Mouse (Mus musculus): ENCODE data around the gene Tln1. TPM values are rescaled to one million over a fixed set of nuclear protein-coding genes. Genes with fewer than 3 reads are reported as not detected.

Tln1 gene
- total RNA-seq, 2 experiments from 2014 or later, result 138 to 167 TPM

- ATAC-seq (replicated peaks; ENCODE audit: poor library complexity), result no peak
Measured at GRCm38 (mm10) chr4:43482591-43482990, 79.9 kb downstream of the Tln1 start.

- ATAC-seq (replicated peaks; ENCODE audit: poor library complexity), result peak; percentile 38
Measured at GRCm38 (mm10) chr4:43481894-43482456, 80.5 kb downstream of the Tln1 start.

Other genes with a start within 250 kb of the Tln1 start
- gene Rusc2, start 180.7 kb downstream of the Tln1 start, total RNA-seq (2015), result 0.32 and 0.44 TPM in 2 replicates
- 0.61 and 0.71 TPM in 2 replicates for gene Rusc2, start 180.7 kb downstream of the Tln1 start, total RNA-seq (2017)
- gene Fam166b, start 133.6 kb downstream of the Tln1 start, total RNA-seq (2015), result not detected in 2 replicates
- gene Fam166b, start 133.6 kb downstream of the Tln1 start, total RNA-seq (2017), result not detected in 2 replicates
- 5.2 and 6.3 TPM in 2 replicates for gene Tesk1, start 120.8 kb downstream of the Tln1 start, total RNA-seq (2015)
- gene Tesk1, start 120.8 kb downstream of the Tln1 start, total RNA-seq (2017), result 5.7 and 5.9 TPM in 2 replicates
- 2.2 and 6.3 TPM in 2 replicates for gene Cd72, start 108.1 kb downstream of the Tln1 start, total RNA-seq (2015)
- 8.2 and 8.7 TPM in 2 replicates for gene Cd72, start 108.1 kb downstream of the Tln1 start, total RNA-seq (2017)
- not detected in 2 replicates for gene Sit1, start 79.0 kb downstream of the Tln1 start, total RNA-seq (2015)
- not detected in 2 replicates for gene Sit1, start 79.0 kb downstream of the Tln1 start, total RNA-seq (2017)
- 34.5 and 43.0 TPM in 2 replicates for gene Ccdc107, start 69.8 kb downstream of the Tln1 start, total RNA-seq (2015)
- 49.6 and 53.9 TPM in 2 replicates for gene Ccdc107, start 69.8 kb downstream of the Tln1 start, total RNA-seq (2017)
- gene Arhgef39, start 63.0 kb downstream of the Tln1 start, total RNA-seq (2015), result 44.2 and 55.1 TPM in 2 replicates
- gene Arhgef39, start 63.0 kb downstream of the Tln1 start, total RNA-seq (2017), result 47.5 and 65.0 TPM in 2 replicates
- gene Car9, start 55.7 kb downstream of the Tln1 start, total RNA-seq (2015), result 10.4 and 15.0 TPM in 2 replicates
- 4.0 and 10.5 TPM in 2 replicates for gene Car9, start 55.7 kb downstream of the Tln1 start, total RNA-seq (2017)
- gene Tpm2, start 38.9 kb downstream of the Tln1 start, total RNA-seq (2015), result 0.56 and 3.0 TPM in 2 replicates
- gene Tpm2, start 38.9 kb downstream of the Tln1 start, total RNA-seq (2017), result 3.8 and 5.8 TPM in 2 replicates
- 8.9 and 10.3 TPM in 2 replicates for gene Creb3, start 359 bp downstream of the Tln1 start, total RNA-seq (2015)
- 41.6 and 64.7 TPM in 2 replicates for gene Creb3, start 359 bp downstream of the Tln1 start, total RNA-seq (2017)
- 20.6 and 23.3 TPM in 2 replicates for gene Rgp1, start 16.0 kb upstream of the Tln1 start, total RNA-seq (2015)
- gene Rgp1, start 16.0 kb upstream of the Tln1 start, total RNA-seq (2017), result 8.7 and 14.5 TPM in 2 replicates
- 4.8 and 9.3 TPM in 2 replicates for gene Gba2, start 16.2 kb upstream of the Tln1 start, total RNA-seq (2015)
- 7.2 and 8.1 TPM in 2 replicates for gene Gba2, start 16.2 kb upstream of the Tln1 start, total RNA-seq (2017)
- gene Msmp, start 21.8 kb upstream of the Tln1 start, total RNA-seq (2015), result not detected in 2 replicates
- not detected in 2 replicates for gene Msmp, start 21.8 kb upstream of the Tln1 start, total RNA-seq (2017)
- 0.30 and 1.4 TPM in 2 replicates for gene Npr2, start 69.2 kb upstream of the Tln1 start, total RNA-seq (2015)
- 0.21 and 1.3 TPM in 2 replicates for gene Npr2, start 69.2 kb upstream of the Tln1 start, total RNA-seq (2017)
- 0.22 TPM in 1 of 2 replicates, not detected in the other for gene Spag8, start 90.9 kb upstream of the Tln1 start, total RNA-seq (2015)
- gene Spag8, start 90.9 kb upstream of the Tln1 start, total RNA-seq (2017), result 0.71 TPM in 1 of 2 replicates, not detected in the other
- gene Hint2, start 93.8 kb upstream of the Tln1 start, total RNA-seq (2015), result 36.5 and 52.7 TPM in 2 replicates
- 43.1 and 58.6 TPM in 2 replicates for gene Hint2, start 93.8 kb upstream of the Tln1 start, total RNA-seq (2017)
- 0.47 and 0.95 TPM in 2 replicates for gene Tmem8b, start 106.3 kb upstream of the Tln1 start, total RNA-seq (2015)
- 0.25 and 0.61 TPM in 2 replicates for gene Tmem8b, start 106.3 kb upstream of the Tln1 start, total RNA-seq (2017)
- 0.07 TPM in 2 replicates for gene Fam221b, start 106.5 kb upstream of the Tln1 start, total RNA-seq (2015)
- 0.44 and 0.62 TPM in 2 replicates for gene Fam221b, start 106.5 kb upstream of the Tln1 start, total RNA-seq (2017)
- not detected in 2 replicates for gene Olfr70, start 138.1 kb upstream of the Tln1 start, total RNA-seq (2015)
- gene Olfr70, start 138.1 kb upstream of the Tln1 start, total RNA-seq (2017), result not detected in 2 replicates
- not detected in 2 replicates for gene Olfr71, start 147.6 kb upstream of the Tln1 start, total RNA-seq (2015)
- gene Olfr71, start 147.6 kb upstream of the Tln1 start, total RNA-seq (2017), result not detected in 2 replicates
- gene Hrct1, start 164.5 kb upstream of the Tln1 start, total RNA-seq (2015), result not detected in 2 replicates
- gene Hrct1, start 164.5 kb upstream of the Tln1 start, total RNA-seq (2017), result not detected in 2 replicates
- gene Spaar, start 167.3 kb upstream of the Tln1 start, total RNA-seq (2015), result not detected in 2 replicates
- not detected in 2 replicates for gene Spaar, start 167.3 kb upstream of the Tln1 start, total RNA-seq (2017)
- not detected in 2 replicates for gene Olfr159, start 208.3 kb upstream of the Tln1 start, total RNA-seq (2015)
- gene Olfr159, start 208.3 kb upstream of the Tln1 start, total RNA-seq (2017), result not detected in 2 replicates

Measured in megakaryocyte progenitor cell, adult 5-6 weeks (primary cell).